Mouse (Mus musculus) brain, embryonic 14.5 days (tissue): ENCODE data around the gene Samd4. TPM values are rescaled to one million over a fixed set of nuclear protein-coding genes. Genes with fewer than 3 reads are reported as not detected.
A peak's percentile ranks its signal among the peaks of the same experiment; 100 is the strongest.

Experiments used
- DNase-seq: peaks from one replicate; pipeline ENCODE4 v3.0.0-alpha.2; 2011; ENCODE audit warnings: low read depth
- CTCF ChIP-seq: fragments of 200-500 bp; IDR thresholded peaks from 2 replicates; pipeline ENCODE4 v1.5.1; 2012; ENCODE audit warnings: inconsistent platforms, mild to moderate bottlenecking, moderate library complexity, borderline replicate concordance; ENCODE audit not compliant: insufficient read depth, insufficient read length; ENCODE audit errors: extremely low read depth
- POLR2A ChIP-seq: fragments of 200-500 bp; IDR thresholded peaks from 2 replicates; pipeline ENCODE4 v1.6.1; 2012; ENCODE audit warnings: mild to moderate bottlenecking, inconsistent platforms, borderline replicate concordance; ENCODE audit not compliant: poor library complexity, insufficient read depth, insufficient read length, severe bottlenecking; ENCODE audit errors: extremely low read depth
- polyA plus RNA-seq: library from polyadenylated mRNA; depleted of rRNA; stranded (reverse); fragments of >200 nt; gene quantifications from 2 replicates; pipeline ENCODE4 v1.2.3, GENCODE M21; 2012

Gene Samd4
- polyA plus RNA-seq, 1 experiment = 7.8 TPM

- TF ChIP-seq CTCF (no peak), POLR2A (no peak)
- DNase-seq = no peak
These were observed 184.2 kb downstream of the Samd4 start for GRCm38 (mm10) chr14:47066901-47067300.

- no peak for DNase-seq
- peak; percentile 25; the same call in 1 of the 2 replicates for TF ChIP-seq CTCF
- TF ChIP-seq POLR2A = no peak
These were observed 191.5 kb downstream of the Samd4 start for GRCm38 (mm10) chr14:47074045-47074666.

- no peak for DNase-seq
- no peak for TF ChIP-seq CTCF
- no peak for TF ChIP-seq POLR2A
These were observed 192.5 kb downstream of the Samd4 start for GRCm38 (mm10) chr14:47075010-47075677.

GRCm38 (mm10) chr14:47075856-47076255 lies 193.2 kb downstream of the Samd4 start:
- no peak for TF ChIP-seq POLR2A
- TF ChIP-seq CTCF = no peak
- no peak for DNase-seq

GRCm38 (mm10) chr14:47076956-47077575 lies 194.4 kb downstream of the Samd4 start:
- no peak for TF ChIP-seq CTCF
- TF ChIP-seq POLR2A = no peak
- no peak for DNase-seq

- no peak for DNase-seq
These were observed 194.9 kb downstream of the Samd4 start for GRCm38 (mm10) chr14:47077576-47077970.

GRCm38 (mm10) chr14:47079911-47080310 lies 197.3 kb downstream of the Samd4 start:
- DNase-seq = no peak
- TF ChIP-seq CTCF (no peak), POLR2A (no peak)

More at GRCm38 (mm10) chr14:47077576-47077970, 194.9 kb downstream of the Samd4 start:
- TF ChIP-seq CTCF (no peak), POLR2A (no peak)

GRCm38 (mm10) chr14:47083311-47083710 lies 200.7 kb downstream of the Samd4 start:
- TF ChIP-seq POLR2A (no peak), CTCF (no peak)
- peak; percentile 59 for DNase-seq

- DNase-seq = no peak
- TF ChIP-seq CTCF (no peak), POLR2A (no peak)
These were observed 201.2 kb downstream of the Samd4 start for GRCm38 (mm10) chr14:47083838-47084237.

- DNase-seq = no peak
- TF ChIP-seq CTCF (no peak), POLR2A (no peak)
These were observed 202.0 kb downstream of the Samd4 start for GRCm38 (mm10) chr14:47084686-47085085.

GRCm38 (mm10) chr14:47086123-47086522 lies 203.5 kb downstream of the Samd4 start:
- TF ChIP-seq CTCF (no peak), POLR2A (no peak)
- DNase-seq = no peak

GRCm38 (mm10) chr14:47086743-47087142 lies 204.1 kb downstream of the Samd4 start:
- peak; percentile 95 for TF ChIP-seq CTCF
- no peak for TF ChIP-seq POLR2A
- peak; percentile 94 for DNase-seq

- TF ChIP-seq POLR2A (no peak), CTCF (peak; percentile 71; the same call in 1 of the 2 replicates)
- DNase-seq = peak; percentile 84
These were observed 204.5 kb downstream of the Samd4 start for GRCm38 (mm10) chr14:47087182-47087581.
